Mouse (Mus musculus) spleen, adult 2 months (tissue): Measurements from ENCODE around the gene Dgki. TPM values are rescaled to one million over a fixed set of nuclear protein-coding genes. Genes with fewer than 3 reads are reported as not detected.
A peak's percentile ranks its signal among the peaks of the same experiment; 100 is the strongest.

Experiments
- DNase-seq, 2 experiments: peaks; one replicate each; pipeline versions ENCODE4 v3.0.0 to v3.0.0-alpha.2; 2012 to 2021; ENCODE audit warnings: low spot score in 2 of 2, low read depth in 1 of 2
- H3K27ac ChIP-seq: fragments of 200-500 bp; 2 replicates; pipeline ENCODE4 v1.5.1; 2012; ENCODE audit warnings: low read length, inconsistent platforms; ENCODE audit not compliant: insufficient read depth
- H3K27me3 ChIP-seq: fragments of 200-500 bp; 2 replicates; pipeline ENCODE4 v1.6.1; 2012; ENCODE audit warnings: mild to moderate bottlenecking, moderate library complexity, low read length, inconsistent platforms; ENCODE audit not compliant: control insufficient read depth, insufficient read depth
- H3K36me3 ChIP-seq: fragments of 200-500 bp; 2 replicates; pipeline ENCODE4 v1.6.1; 2012; ENCODE audit warnings: mild to moderate bottlenecking, low read length, inconsistent platforms; ENCODE audit not compliant: control insufficient read depth, insufficient read depth
- H3K4me1 ChIP-seq: fragments of 200-500 bp; 2 replicates; pipeline ENCODE4 v1.6.1; 2011; ENCODE audit warnings: inconsistent platforms; ENCODE audit not compliant: control insufficient read depth, insufficient read depth, insufficient read length
- H3K4me3 ChIP-seq: fragments of 200-500 bp; 2 replicates; pipeline ENCODE4 v1.5.1; 2011; ENCODE audit warnings: mild to moderate bottlenecking, inconsistent platforms; ENCODE audit not compliant: insufficient read depth, insufficient read length; ENCODE audit errors: extremely low read depth
- CTCF ChIP-seq: fragments of 200-500 bp; IDR thresholded peaks from 2 replicates; pipeline ENCODE4 v1.5.1; 2011; ENCODE audit warnings: mild to moderate bottlenecking, inconsistent platforms; ENCODE audit not compliant: insufficient read depth, insufficient read length, insufficient replicate concordance; ENCODE audit errors: extremely low read depth
- POLR2A ChIP-seq: fragments of 200-500 bp; IDR thresholded peaks from 2 replicates; pipeline ENCODE4 v1.6.1; 2011; ENCODE audit warnings: low read depth, low read length, inconsistent platforms
- WGBS: fragments of 180-500 bp; shearing (Covaris S2); methylation state at CpG from one replicate; pipeline ENCODE4 v1.1.7; 2018; 5-methylcytosine and 5-hydroxymethylcytosine counted together
- polyA plus RNA-seq: library from polyadenylated mRNA; depleted of rRNA; stranded (reverse); fragments of >200 nt; gene quantifications from 2 replicates; pipeline ENCODE4 v1.2.3, GENCODE M21; 2012; rRNA removed

Gene Dgki
- polyA plus RNA-seq, result 0.39 and 0.70 TPM in 2 replicates

- no peak within 1 kb of the TSS for H3K27ac ChIP-seq
- 4% methylated on average over 65 of the region's 65 CpGs for WGBS
- DNase-seq, result no peak
- H3K4me1 ChIP-seq, result no peaks in the 10 kb centered on the region; the same call in 1 of the 2 replicates
- no peak for TF ChIP-seq POLR2A
- TF ChIP-seq CTCF, result no peak
- peak within 1 kb of the TSS; percentile 18; the same call in 1 of the 2 replicates for H3K4me3 ChIP-seq
- peaks cover 4% of the 10 kb centered on the region for H3K27me3 ChIP-seq
- H3K36me3 ChIP-seq, result no peaks in the 10 kb centered on the region
These were observed at the start of gene Dgki for GRCm38 (mm10) chr6:37299562-37300390. Gene Dgki (minus strand): TSS chr6:37300184.

- H3K27ac ChIP-seq, result no peak overlapping the region
- TF ChIP-seq POLR2A, result no peak
- no peak for TF ChIP-seq CTCF
- H3K27me3 ChIP-seq, result no peaks in the 10 kb centered on the region
- WGBS, result 94% methylated on average over 5 of the region's 5 CpGs
- H3K4me1 ChIP-seq, result no peaks in the 10 kb centered on the region
- DNase-seq, result no peak
- H3K4me3 ChIP-seq, result no peak overlapping the region
- H3K36me3 ChIP-seq, result no peaks in the 10 kb centered on the region
These were observed 47.6 kb upstream of the Dgki start for GRCm38 (mm10) chr6:37347606-37348005.

GRCm38 (mm10) chr6:37338055-37338454, 38.1 kb upstream of the Dgki start:
- Histone ChIP-seq H3K27me3 (no peaks in the 10 kb centered on the region), H3K4me1 (no peaks in the 10 kb centered on the region), H3K27ac (no peak overlapping the region), H3K36me3 (peaks cover 7% of the 10 kb centered on the region), H3K4me3 (no peak overlapping the region)
- WGBS, result 79% methylated on average over 5 of the region's 5 CpGs
- TF ChIP-seq POLR2A (no peak), CTCF (no peak)
- DNase-seq, result no peak

- Histone ChIP-seq H3K27me3 (no peaks in the 10 kb centered on the region), H3K4me1 (no peaks in the 10 kb centered on the region), H3K4me3 (no peak overlapping the region), H3K27ac (no peak overlapping the region), H3K36me3 (peaks cover 7% of the 10 kb centered on the region)
- TF ChIP-seq CTCF (no peak), POLR2A (no peak)
- WGBS, result 77% methylated on average over 5 of the region's 5 CpGs
- no peak for DNase-seq
These were observed 36.9 kb upstream of the Dgki start for GRCm38 (mm10) chr6:37336831-37337260.

- no peak overlapping the region for H3K4me3 ChIP-seq
- H3K36me3 ChIP-seq, result peaks cover 7% of the 10 kb centered on the region
- TF ChIP-seq CTCF (no peak), POLR2A (no peak)
- no peak for DNase-seq
- H3K27me3 ChIP-seq, result no peaks in the 10 kb centered on the region
- H3K4me1 ChIP-seq, result no peaks in the 10 kb centered on the region
- 93% methylated on average over 7 of the region's 7 CpGs for WGBS
- no peak overlapping the region for H3K27ac ChIP-seq
These were observed 36.4 kb upstream of the Dgki start for GRCm38 (mm10) chr6:37336381-37336780.

- H3K36me3 ChIP-seq, result peaks cover 7% of the 10 kb centered on the region
These were observed 32.9 kb upstream of the Dgki start for GRCm38 (mm10) chr6:37332846-37333245.

More at GRCm38 (mm10) chr6:37332846-37333245, 32.9 kb upstream of the Dgki start:
- H3K27me3 ChIP-seq, result no peaks in the 10 kb centered on the region
- H3K27ac ChIP-seq, result no peak overlapping the region
- DNase-seq, result no peak
- TF ChIP-seq POLR2A (no peak), CTCF (no peak)
- no peaks in the 10 kb centered on the region for H3K4me1 ChIP-seq
- WGBS, result 94% methylated on average over 10 of the region's 10 CpGs
- no peak overlapping the region for H3K4me3 ChIP-seq
